Mouse (Mus musculus) midbrain, embryonic 14.5 days (tissue): Measurements from ENCODE around the gene Fgfr2. TPM values are rescaled to one million over a fixed set of nuclear protein-coding genes. Genes with fewer than 3 reads are reported as not detected.

Experiments used
- ATAC-seq: fragments of 200-750 bp; cut with Nextera tagmentation; 2 replicates; pipeline ENCODE4 v1.8.0; 2017; ENCODE audit warnings: moderate number of reproducible peaks, moderate library complexity; ENCODE audit not compliant: low FRiP score, low TSS enrichment
- DNase-seq: peaks from one replicate; pipeline ENCODE4 v3.0.0-alpha.2; 2015
- H3K27ac ChIP-seq: fragments of 300-500 bp; sonication (generic); replicated peaks from 2 replicates; pipeline ENCODE4 v1.5.1; 2014; ENCODE audit warnings: mild to moderate bottlenecking, low read depth, low read length, moderate library complexity
- H3K27me3 ChIP-seq: fragments of 300-500 bp; sonication (generic); 2 replicates; pipeline ENCODE4 v1.6.1; 2014; ENCODE audit warnings: low read length, control low read depth, mixed read lengths; ENCODE audit not compliant: control insufficient read depth, insufficient read depth
- H3K36me3 ChIP-seq: fragments of 300-500 bp; sonication (generic); 2 replicates; pipeline ENCODE4 v1.6.1; 2014; ENCODE audit warnings: low read length, control low read depth; ENCODE audit not compliant: control insufficient read depth, insufficient read depth
- H3K4me1 ChIP-seq: fragments of 300-500 bp; sonication (generic); 2 replicates; pipeline ENCODE4 v1.6.1; 2014; ENCODE audit warnings: mild to moderate bottlenecking, antibody characterized with exemption, low read length, control low read depth; ENCODE audit not compliant: control insufficient read depth, insufficient read depth
- H3K4me2 ChIP-seq: fragments of 300-500 bp; sonication (generic); 2 replicates; pipeline ENCODE4 v1.6.1; 2014; ENCODE audit warnings: mild to moderate bottlenecking, low read length, moderate library complexity
- H3K4me3 ChIP-seq: fragments of 300-500 bp; sonication (generic); replicated peaks from 2 replicates; pipeline ENCODE4 v1.5.1; 2014; ENCODE audit warnings: low read depth, low read length
- H3K9ac ChIP-seq: fragments of 300-500 bp; sonication (generic); replicated peaks from 2 replicates; pipeline ENCODE4 v1.6.1; 2014; ENCODE audit warnings: mild to moderate bottlenecking, low read length, moderate library complexity
- H3K9me3 ChIP-seq: fragments of 300-500 bp; sonication (generic); 2 replicates; pipeline ENCODE4 v1.6.1; 2016; ENCODE audit warnings: low read length, control low read depth, mixed read lengths; ENCODE audit not compliant: control insufficient read depth
- WGBS: fragments of 180-500 bp; shearing (Covaris S2); extraction: QIAGEN DNeasy Blood & Tissue Kit; methylation state at CpG from one replicate; pipeline ENCODE4 v1.1.7; 2014; 5-methylcytosine and 5-hydroxymethylcytosine counted together
- polyA plus RNA-seq: library from polyadenylated mRNA; unstranded; fragments of >200 nt; fragmentation: Nextera tagmentation; extraction: Ambion mirVana; gene quantifications from 2 replicates; pipeline ENCODE4 v1.2.1, GENCODE M21; 2014

The Fgfr2 gene
- polyA plus RNA-seq, 1 experiment from 2014 or later = 28.1 TPM

GRCm38 (mm10) chr7:130991174-130991789, 2131.9 kb downstream of the Fgfr2 start:
- no peak overlapping the region for H3K9ac ChIP-seq
- no peaks in the 10 kb centered on the region for H3K27me3 ChIP-seq
- no peak overlapping the region for H3K4me2 ChIP-seq
- no peaks in the 10 kb centered on the region for H3K9me3 ChIP-seq
- ATAC-seq (no peak), DNase-seq (no peak)
- H3K4me3 ChIP-seq = no peak overlapping the region
- 88% methylated on average over 13 of the region's 13 CpGs for WGBS
- H3K4me1 ChIP-seq = no peaks in the 10 kb centered on the region
- H3K36me3 ChIP-seq = no peaks in the 10 kb centered on the region
- H3K27ac ChIP-seq = no peak overlapping the region

- no peak overlapping the region for H3K9ac ChIP-seq
- H3K4me3 ChIP-seq = no peak overlapping the region
Measured at GRCm38 (mm10) chr7:130989371-130989770, 2133.8 kb downstream of the Fgfr2 start.

GRCm38 (mm10) chr7:130988146-130988545, 2135.0 kb downstream of the Fgfr2 start:
- Histone ChIP-seq H3K27me3 (no peaks in the 10 kb centered on the region), H3K27ac (no peak overlapping the region), H3K4me1 (no peaks in the 10 kb centered on the region), H3K9ac (no peak overlapping the region), H3K4me2 (no peak overlapping the region), H3K4me3 (no peak overlapping the region), H3K9me3 (no peaks in the 10 kb centered on the region), H3K36me3 (no peaks in the 10 kb centered on the region)
- ATAC-seq = no peak
- WGBS = 85% methylated on average over 5 of the region's 5 CpGs
- DNase-seq = no peak

More at GRCm38 (mm10) chr7:130989371-130989770, 2133.8 kb downstream of the Fgfr2 start:
- no peaks in the 10 kb centered on the region for H3K36me3 ChIP-seq
- no peak for ATAC-seq
- no peaks in the 10 kb centered on the region for H3K4me1 ChIP-seq
- no peaks in the 10 kb centered on the region for H3K9me3 ChIP-seq
- no peak overlapping the region for H3K27ac ChIP-seq
- no peaks in the 10 kb centered on the region for H3K27me3 ChIP-seq
- WGBS = 52% methylated on average over 3 of the region's 3 CpGs
- no peak for DNase-seq
- H3K4me2 ChIP-seq = no peak overlapping the region

- 89% methylated on average over 3 of the region's 3 CpGs for WGBS
- DNase-seq (no peak), ATAC-seq (no peak)
Measured at GRCm38 (mm10) chr7:130985716-130986115, 2137.4 kb downstream of the Fgfr2 start.

GRCm38 (mm10) chr7:130985193-130985592, 2138.0 kb downstream of the Fgfr2 start:
- no peak for ATAC-seq
- no peak overlapping the region for H3K4me3 ChIP-seq
- H3K27me3 ChIP-seq = no peaks in the 10 kb centered on the region
- WGBS = 93% methylated on average over 12 of the region's 12 CpGs
- no peak for DNase-seq
- H3K36me3 ChIP-seq = no peaks in the 10 kb centered on the region
- no peak overlapping the region for H3K27ac ChIP-seq
- no peaks in the 10 kb centered on the region for H3K4me1 ChIP-seq
- H3K9me3 ChIP-seq = no peaks in the 10 kb centered on the region
- no peak overlapping the region for H3K4me2 ChIP-seq
- H3K9ac ChIP-seq = no peak overlapping the region

More at GRCm38 (mm10) chr7:130985716-130986115, 2137.4 kb downstream of the Fgfr2 start:
- Histone ChIP-seq H3K4me1 (no peaks in the 10 kb centered on the region), H3K9ac (no peak overlapping the region), H3K4me3 (no peak overlapping the region), H3K4me2 (no peak overlapping the region), H3K27ac (no peak overlapping the region), H3K27me3 (no peaks in the 10 kb centered on the region), H3K36me3 (no peaks in the 10 kb centered on the region), H3K9me3 (no peaks in the 10 kb centered on the region)

- 82% methylated on average over 7 of the region's 7 CpGs for WGBS
- H3K27ac ChIP-seq = no peak overlapping the region
- ATAC-seq (no peak), DNase-seq (no peak)
- no peaks in the 10 kb centered on the region for H3K9me3 ChIP-seq
- no peak overlapping the region for H3K9ac ChIP-seq
- H3K36me3 ChIP-seq = no peaks in the 10 kb centered on the region
- H3K4me3 ChIP-seq = no peak overlapping the region
- no peaks in the 10 kb centered on the region for H3K4me1 ChIP-seq
- H3K27me3 ChIP-seq = no peaks in the 10 kb centered on the region
- H3K4me2 ChIP-seq = no peak overlapping the region
Measured at GRCm38 (mm10) chr7:130984294-130984693, 2138.9 kb downstream of the Fgfr2 start.

- WGBS = 71% methylated on average over 3 of the region's 3 CpGs
- H3K4me1 ChIP-seq = peaks cover 2% of the 10 kb centered on the region; the same call in 1 of the 2 replicates
- H3K9me3 ChIP-seq = no peaks in the 10 kb centered on the region
- no peak overlapping the region for H3K4me2 ChIP-seq
- H3K4me3 ChIP-seq = no peak overlapping the region
- H3K27ac ChIP-seq = no peak overlapping the region
- ATAC-seq (no peak), DNase-seq (no peak)
- H3K9ac ChIP-seq = no peak overlapping the region
- no peaks in the 10 kb centered on the region for H3K27me3 ChIP-seq
- H3K36me3 ChIP-seq = no peaks in the 10 kb centered on the region
Measured at GRCm38 (mm10) chr7:130982881-130983280, 2140.3 kb downstream of the Fgfr2 start.

GRCm38 (mm10) chr7:130982371-130982770, 2140.8 kb downstream of the Fgfr2 start:
- no peaks in the 10 kb centered on the region for H3K36me3 ChIP-seq
- WGBS = 58% methylated on average over 4 of the region's 4 CpGs
- H3K9ac ChIP-seq = no peak overlapping the region
- H3K9me3 ChIP-seq = no peaks in the 10 kb centered on the region
- no peak for ATAC-seq
- H3K4me1 ChIP-seq = peaks cover 6% of the 10 kb centered on the region; the same call in 1 of the 2 replicates
- H3K4me3 ChIP-seq = no peak overlapping the region
- no peak overlapping the region for H3K4me2 ChIP-seq
- no peaks in the 10 kb centered on the region for H3K27me3 ChIP-seq
- no peak for DNase-seq
- no peak overlapping the region for H3K27ac ChIP-seq

GRCm38 (mm10) chr7:130980130-130980529, 2143.0 kb downstream of the Fgfr2 start:
- no peak overlapping the region for H3K4me3 ChIP-seq
- no peak overlapping the region for H3K4me2 ChIP-seq
- H3K36me3 ChIP-seq = no peaks in the 10 kb centered on the region
- DNase-seq = no peak
- ATAC-seq = no peak
- H3K4me1 ChIP-seq = peaks cover 6% of the 10 kb centered on the region; the same call in 1 of the 2 replicates
- H3K27me3 ChIP-seq = no peaks in the 10 kb centered on the region
- no peak overlapping the region for H3K9ac ChIP-seq
- no peak overlapping the region for H3K27ac ChIP-seq
- no peaks in the 10 kb centered on the region for H3K9me3 ChIP-seq
- WGBS = 92% methylated on average over 5 of the region's 5 CpGs
